Mouse (Mus musculus) hindlimb bud, embryonic 11.5 days (tissue): Measurements from ENCODE around the gene Esrra.

Source experiments
- DNase-seq: peaks from one replicate; pipeline ENCODE4 v3.0.0-alpha.2; 2012; ENCODE audit warnings: low read depth, low spot score; ENCODE audit errors: extremely low spot score

The Esrra gene

DNA sequence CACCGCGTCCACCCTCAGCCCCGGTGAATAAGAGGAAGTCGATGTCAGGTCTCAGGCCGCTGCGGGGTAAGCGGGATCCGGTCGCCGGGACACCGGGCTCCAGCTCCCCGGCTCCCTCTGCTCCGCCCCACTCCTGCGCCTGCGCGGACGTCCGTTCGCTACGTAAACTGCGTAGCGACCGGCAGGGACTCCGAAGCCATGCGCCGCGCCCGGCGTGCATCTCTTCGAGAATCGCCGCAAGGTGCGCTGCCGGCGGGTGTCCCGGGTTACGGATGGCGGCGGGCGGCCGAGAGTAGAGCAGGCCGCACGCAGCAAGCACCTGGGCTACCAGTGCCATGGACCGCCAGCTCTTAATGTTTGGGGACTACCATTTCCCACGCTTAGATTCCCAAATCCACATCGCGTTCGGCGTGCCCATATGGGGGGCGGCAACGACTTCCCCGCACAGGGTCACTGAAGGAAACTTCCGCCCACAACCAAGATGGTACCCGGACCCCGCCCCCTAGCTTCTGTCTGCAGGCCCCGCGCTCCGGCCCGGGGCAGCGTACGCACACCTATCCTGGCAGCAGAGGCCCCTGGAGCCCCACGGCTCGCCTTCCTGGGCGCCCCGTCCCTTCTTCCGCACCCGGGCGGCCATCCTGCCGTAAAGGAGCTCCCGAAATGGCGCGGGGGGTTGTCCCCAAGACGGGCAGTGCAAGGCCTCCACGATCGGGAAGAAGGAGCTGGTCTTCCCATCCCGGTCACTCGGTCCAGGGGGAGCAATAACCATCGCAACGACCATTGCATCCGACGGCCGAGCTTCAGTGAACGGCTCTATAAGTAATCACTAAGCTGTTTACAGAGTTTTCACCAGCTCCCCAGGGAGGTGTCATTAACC is 20.0 kb upstream of the Esrra start, which contains the start of gene Bad:
TSS of gene Bad (plus strand) at position 490 of the 877 bp plus-strand sequence.
- no peak for DNase-seq

GRCm38 (mm10) chr19:6940396-6941351 is 19.1 kb upstream of the Esrra start:
- DNase-seq, result no peak

- DNase-seq, result no peak
These were observed 17.7 kb upstream of the Esrra start for GRCm38 (mm10) chr19:6939106-6940002.

DNA sequence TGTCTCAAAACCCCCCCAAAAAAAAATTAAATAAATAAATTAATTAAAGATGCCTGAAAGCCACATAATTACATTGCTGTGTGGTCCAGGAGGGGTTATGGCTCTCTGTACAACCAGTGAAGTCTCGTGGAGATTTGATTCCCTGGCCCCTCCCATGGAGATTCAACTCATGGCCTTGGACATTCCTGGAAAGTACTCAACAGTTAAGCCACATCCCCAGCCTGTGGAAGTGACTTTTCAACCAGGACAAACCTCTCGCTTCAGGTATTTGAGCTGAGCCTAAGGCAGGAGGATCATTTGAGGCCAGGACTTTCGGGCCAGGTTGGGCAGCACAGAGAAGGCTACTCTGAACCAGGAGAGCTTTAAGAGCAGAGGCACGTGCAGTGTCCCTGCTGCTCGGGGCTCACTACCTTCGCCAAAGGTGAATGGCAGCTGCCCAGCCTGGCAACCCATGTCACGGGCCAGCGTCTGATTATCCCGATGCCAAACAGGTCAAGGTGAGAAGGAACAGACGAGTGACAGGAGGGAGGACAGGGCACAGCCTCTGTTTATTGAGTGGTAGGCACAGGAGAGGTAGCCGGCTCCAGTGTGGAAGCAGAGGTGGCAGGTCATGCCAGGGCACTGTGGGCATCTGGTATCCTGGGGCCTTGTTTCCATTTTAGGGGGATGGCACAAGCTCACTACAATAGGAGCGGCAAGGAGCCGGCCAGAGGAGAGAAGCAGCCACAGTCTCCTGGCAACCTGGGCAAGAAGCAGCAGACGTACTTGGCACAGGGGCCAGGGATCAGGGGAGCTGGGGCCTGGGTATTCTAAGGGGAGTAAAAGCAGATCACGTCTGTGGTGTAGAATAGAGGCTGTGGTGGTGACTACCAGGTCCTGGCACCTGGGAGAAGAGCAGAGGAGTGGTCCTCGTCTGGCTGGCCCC is 16.2 kb upstream of the Esrra start:
- DNase-seq, result no peak

- no peak for DNase-seq
These were observed 14.7 kb upstream of the Esrra start for GRCm38 (mm10) chr19:6936299-6936698.

DNA sequence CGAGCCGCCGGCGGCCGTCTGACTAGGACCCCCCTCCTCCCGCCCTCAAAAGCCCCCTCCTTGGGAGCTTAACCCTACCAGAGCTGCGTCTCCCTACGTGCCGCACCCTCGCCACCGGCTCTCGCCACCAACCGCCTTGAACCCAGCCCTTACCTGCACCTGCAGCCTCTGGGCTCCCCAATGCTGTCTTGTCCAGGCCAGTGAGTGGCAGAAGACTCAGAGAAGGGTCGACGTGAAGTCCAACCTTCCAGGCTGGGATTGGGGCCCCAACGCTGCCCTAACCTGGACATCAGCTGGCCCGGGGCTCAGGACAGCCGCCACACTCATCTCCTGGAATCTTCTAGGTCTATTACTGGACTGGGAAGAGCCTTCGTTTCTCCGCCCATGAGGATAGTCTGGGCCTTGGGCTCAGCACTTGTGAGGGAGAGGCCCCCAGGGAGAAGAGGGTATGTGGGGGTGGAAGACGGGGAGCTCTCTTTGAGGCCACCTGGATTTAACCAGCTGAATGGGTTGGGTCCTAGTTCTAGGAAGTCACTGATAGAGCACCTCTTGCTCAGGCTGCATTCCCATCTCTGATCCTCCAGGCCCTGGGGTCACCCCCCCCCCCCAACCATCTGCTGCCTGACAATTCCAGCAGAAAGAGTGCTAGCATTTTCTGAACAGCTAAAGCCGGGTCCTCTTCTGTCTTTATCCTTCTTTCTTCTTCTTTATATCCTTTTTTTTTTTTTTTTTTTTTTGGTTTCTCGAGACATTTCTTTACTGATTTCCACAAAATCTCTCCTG is 12.8 kb upstream of the Esrra start, which contains the start of gene Kcnk4:
TSS of gene Kcnk4 (minus strand) at position 321 of the 783 bp plus-strand sequence.
- DNase-seq, result no peak

DNA sequence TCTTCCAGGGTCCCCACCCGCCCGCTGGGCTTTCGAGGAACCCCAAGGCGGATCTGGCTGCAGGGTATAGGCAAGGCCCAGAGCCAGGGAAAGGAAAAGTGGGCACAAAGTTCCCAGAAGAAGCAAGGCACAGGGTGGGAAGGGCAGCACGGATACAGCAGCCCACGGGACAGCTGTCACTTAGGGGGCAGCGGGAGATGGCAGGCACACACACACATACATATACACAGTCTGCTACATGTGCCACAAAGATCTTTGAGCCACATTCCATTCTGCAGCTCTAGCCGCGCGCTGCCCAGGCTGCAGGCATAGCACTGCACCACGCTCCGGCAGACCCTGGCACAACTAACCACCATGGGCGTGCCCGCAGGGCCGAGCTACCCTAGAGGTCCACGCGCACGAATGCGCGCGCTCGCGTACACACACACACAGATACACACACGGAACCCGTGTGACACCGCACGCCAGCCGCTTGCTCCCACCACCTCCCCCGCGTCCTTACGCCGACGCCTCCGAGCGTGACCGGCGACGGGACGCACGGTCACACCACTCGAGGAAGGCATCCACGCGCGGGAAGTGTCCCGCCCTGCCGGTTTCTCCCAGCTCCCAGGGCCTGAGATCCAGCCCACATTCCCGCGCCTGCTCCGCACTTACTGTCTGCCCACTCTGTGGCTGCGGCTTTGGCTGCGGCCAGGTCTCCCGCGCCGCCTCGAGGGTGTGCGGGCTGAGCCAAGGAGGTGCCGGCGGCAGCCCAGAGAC is 12.0 kb upstream of the Esrra start:
- no peak for DNase-seq

- DNase-seq, result no peak
These were observed 11.5 kb upstream of the Esrra start for GRCm38 (mm10) chr19:6933102-6933435.

DNA sequence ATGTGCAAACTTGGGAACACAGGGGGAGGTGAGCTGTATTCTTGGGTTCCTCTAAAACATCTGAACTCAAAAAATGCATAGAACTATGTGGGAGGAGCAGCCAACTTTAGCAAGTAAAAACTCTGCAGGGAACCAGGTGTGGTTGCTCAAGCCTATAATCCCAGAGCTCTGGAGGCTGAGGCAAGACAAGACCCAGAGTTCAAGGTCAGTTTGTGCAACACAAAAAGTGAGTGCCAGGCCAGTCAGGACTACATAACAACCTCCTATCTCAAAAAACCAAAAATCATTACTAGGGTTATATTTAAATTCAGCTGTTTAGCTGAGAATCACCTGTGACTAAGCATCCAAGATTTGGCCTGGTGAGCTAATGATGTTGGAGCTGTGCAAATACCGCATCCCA is 10.4 kb upstream of the Esrra start:
- DNase-seq, result no peak

- no peak for DNase-seq
These were observed 9.4 kb upstream of the Esrra start for GRCm38 (mm10) chr19:6931002-6931401.

DNA sequence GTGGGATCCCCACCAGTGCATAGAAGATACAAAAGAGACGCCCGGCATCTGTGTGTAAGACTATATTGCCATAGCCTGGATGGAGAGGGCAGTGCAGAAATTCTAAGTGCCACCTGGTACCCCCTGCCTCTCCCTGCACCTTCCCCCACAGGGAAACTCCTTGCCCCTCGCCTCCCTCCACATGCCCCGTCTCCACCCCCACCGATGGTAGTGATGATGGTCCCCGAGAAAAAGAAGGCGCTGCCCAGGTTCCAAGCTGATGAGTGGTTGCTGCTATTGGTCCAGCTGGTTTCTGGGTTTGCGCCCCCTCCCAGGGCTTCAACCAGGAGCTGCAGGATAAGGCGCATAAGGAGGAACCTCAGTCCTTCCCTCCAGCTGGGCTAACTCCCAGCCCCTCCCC is 6.5 kb upstream of the Esrra start:
- no peak for DNase-seq

GRCm38 (mm10) chr19:6926559-6927255 is 5.1 kb upstream of the Esrra start:
- no peak for DNase-seq

DNA sequence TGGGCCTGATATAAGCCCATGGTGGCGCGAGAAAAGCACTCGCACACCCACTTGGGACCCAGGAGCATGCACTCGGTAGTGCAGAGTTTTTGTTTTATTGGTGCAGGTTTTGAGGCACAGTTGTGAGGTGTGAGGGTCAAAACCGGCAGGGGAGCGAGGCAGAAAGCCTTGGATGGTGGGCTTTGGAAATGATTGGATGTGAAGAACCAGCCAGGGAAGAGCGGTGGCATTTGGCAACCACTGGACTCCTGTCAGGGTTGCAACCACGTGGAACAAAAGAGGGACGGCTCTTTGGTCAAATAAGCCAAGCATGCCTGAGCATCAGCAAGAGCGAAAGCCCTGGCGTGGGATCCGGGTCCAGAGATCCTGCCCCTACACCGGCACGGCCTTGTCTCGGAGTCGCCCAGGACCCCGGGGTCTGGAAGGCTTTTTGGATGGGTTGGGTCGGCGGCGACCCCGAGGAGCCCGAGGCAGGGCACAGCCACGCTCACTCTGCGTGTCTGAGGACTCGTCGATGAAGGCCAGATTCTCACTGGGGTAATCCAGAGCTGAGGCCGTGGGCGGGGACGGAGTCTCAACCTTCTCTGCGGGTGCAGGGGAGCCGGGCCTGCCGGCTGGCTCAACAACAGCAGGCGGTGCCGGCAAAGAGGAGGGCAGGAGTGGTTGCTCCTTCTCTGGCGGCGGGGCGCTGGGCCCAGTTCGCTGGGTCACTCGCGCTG is 4.2 kb upstream of the Esrra start:
- DNase-seq, result no peak

DNA sequence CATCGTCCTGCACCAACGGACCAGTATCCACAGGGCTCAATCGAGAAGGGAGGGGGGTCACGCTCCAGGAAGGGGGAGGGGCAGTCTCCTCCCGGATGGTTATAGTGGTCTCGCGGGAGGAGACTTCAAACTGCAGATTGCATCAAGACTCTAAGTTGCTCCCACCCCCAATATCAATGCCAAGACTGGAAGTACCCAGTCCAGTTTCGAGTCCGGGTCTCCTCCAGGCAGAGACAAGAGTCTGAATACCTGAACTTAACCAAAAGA is 3.6 kb upstream of the Esrra start, which contains the start of gene Catsperz:
TSS of gene Catsperz (minus strand) at position 74 of the 267 bp plus-strand sequence.
- DNase-seq, result no peak

DNA sequence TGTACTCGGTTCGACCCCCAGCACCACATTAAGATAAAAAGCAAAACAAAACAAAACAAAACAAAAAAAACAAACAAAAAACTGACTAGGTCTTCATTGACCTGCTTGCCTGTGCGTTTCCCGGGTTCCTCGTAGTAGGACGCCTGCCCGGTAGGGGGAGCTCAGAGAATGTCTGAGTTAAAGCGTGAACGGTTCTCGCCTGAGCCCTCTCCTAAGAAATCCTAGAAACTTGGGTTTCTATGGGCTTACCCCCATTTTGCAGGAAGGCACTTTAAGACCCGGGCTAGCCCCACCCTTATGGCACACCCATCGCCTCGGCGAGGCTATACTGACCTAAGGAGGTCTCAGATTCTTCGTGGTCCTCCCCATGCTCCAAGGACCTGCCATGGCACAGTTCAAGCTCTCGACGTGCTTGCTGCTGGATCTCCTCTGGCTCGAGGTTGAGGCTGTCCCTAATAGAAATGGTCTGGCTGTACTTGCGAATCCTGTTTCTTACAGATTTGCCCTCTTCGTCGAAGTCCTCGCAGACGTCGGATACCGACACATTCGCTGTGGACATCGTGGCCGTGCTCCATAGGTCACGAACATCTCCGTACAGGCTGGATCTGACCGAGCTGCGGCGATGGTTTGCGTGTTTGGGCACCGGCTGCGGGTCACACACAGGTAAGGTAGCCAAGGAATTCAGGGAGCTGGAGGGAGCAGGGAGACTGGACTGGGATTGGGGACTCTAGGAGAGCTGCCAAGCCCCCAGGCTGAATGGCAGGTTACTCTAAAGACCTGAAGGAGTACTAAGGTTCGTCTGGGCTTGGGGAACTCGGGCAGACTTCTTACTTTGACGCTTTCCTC is 3.1 kb upstream of the Esrra start:
- DNase-seq, result no peak
